Mouse (Mus musculus) ES-Bruce4 (cell line): ENCODE data around the gene Flt3l.

Experiments
- CTCF ChIP-seq: IDR thresholded peaks from one replicate; pipeline ENCODE4 v1.8.1; 2011; ENCODE audit warnings: low read depth, low read length
- EP300 ChIP-seq: IDR thresholded peaks from 2 replicates; pipeline ENCODE4 v1.6.1; 2011; ENCODE audit warnings: low read depth, low read length; ENCODE audit not compliant: insufficient read depth
- POLR2A ChIP-seq: IDR thresholded peaks from one replicate; pipeline ENCODE4 v1.8.1; 2011; ENCODE audit warnings: low read length; ENCODE audit not compliant: insufficient read depth

GRCm38 (mm10) chr7:45155590-45155989 is 19.4 kb upstream of the Flt3l start:
- TF ChIP-seq POLR2A = no peak
- TF ChIP-seq CTCF = no peak
- TF ChIP-seq EP300 = no peak
